Mouse (Mus musculus): ENCODE measurements around the gene Rsph14.

- TF ChIP-seq CTCF (IDR thresholded peaks at IDR 0.05; ENCODE audit: low read depth) = no peak
- TF ChIP-seq EP300 (IDR thresholded peaks at IDR 0.05; ENCODE audit: low read depth) = no peak
Observed at GRCm38 (mm10) chr10:74994863-74995262, 37.5 kb downstream of the Rsph14 start.
